Mouse (Mus musculus) urinary bladder, postnatal 25 days (tissue): ENCODE results near the gene Adamtsl4.

Experiments used
- DNase-seq: peaks from one replicate; pipeline ENCODE4 v3.0.0; 2022; ENCODE audit warnings: low spot score

Adamtsl4 gene

GRCm38 (mm10) chr3:95632648-95633588 is 54.8 kb downstream of the Adamtsl4 start:
- DNase-seq: no peak

DNA sequence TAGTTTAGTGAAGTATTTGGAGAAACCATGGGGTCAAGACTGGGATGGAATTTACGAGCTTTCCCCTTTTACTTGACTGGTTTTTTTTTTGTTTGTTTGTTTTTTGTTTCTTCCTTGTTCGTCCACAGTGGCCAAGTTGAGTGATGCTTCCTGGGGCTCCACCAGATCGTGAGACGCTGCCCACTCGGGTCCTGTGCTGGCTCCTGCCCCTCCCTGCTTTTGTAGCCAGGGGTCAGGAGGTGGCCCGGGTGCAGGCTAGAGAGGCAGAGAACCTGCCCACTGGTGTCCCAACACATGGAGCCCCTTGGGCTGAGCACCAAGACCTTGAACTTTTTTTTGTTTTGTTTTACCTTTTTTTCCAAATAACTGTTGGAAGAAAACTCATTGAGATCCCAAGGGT is 56.4 kb downstream of the Adamtsl4 start:
- no peak for DNase-seq

DNA sequence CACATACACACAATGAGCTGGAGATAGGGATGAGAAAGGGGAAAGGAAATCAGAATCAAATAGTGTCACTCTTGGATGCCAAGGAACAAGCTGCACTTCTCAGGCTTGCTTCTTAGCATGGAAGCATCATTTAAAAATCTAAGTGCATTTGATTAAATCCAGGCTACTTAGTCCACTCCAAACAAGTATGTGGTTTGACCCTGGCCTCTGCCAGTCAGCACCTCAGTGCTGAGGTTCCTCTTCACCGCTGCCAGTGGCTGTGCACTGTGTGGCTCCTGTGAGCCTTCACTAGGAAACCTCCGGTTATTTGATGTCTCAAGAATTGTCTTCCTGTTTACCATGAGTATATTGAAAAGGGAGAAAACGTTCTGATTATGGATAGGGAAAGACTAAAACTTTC is 56.9 kb downstream of the Adamtsl4 start:
- DNase-seq: no peak

DNA sequence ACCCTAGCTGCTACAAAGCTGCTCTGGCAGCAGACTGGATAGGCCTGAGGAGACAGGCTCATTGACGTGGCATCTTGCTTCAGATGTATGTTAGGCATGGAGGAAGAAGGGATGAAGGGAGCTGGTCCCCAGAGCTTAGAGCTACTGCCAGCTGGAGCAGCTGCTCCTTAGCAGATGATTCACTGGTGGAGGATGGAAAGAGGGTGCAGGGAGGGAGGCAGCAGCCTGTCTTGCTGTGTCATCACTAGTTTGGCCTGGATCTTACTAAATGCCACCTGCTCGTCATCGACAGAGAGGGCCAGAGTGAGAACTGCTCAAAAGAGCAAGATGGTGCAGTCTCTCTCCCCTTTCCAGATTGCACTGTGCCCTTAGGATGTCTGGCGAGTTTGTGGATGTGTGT is 58.0 kb downstream of the Adamtsl4 start:
- DNase-seq: no peak

- no peak for DNase-seq
These were observed 60.0 kb downstream of the Adamtsl4 start for GRCm38 (mm10) chr3:95627763-95628162.
